Mouse (Mus musculus): ENCODE measurements around the gene Olfr312. TPM values are rescaled to one million over a fixed set of nuclear protein-coding genes. Genes with fewer than 3 reads are reported as not detected.

Olfr312 gene
- total and polyA plus RNA-seq, 3 experiments, result not detected

DNA sequence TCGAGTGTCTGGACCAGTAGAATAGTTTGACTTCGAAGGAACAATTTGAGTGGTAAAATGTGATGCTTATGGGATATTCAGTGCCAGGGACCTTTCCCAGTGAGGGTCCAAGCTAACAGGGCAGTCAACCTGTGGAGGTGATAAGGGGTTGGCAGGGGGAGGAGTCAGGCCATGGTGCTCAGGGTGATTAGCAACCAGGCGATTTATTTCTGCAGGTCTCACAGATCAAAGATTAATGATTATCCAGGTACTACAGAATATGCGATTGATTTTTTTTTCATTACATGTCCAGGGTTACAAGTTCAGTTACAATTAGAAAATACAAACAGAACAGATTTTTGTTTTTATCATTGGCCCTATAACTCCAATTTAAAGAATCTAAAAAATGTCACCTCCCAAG lies 25.2 kb upstream of the Olfr312 start:
- no peak overlapping the region for H3K27ac ChIP-seq (ENCODE audit: insufficient read depth, low read depth)
- H3K9ac ChIP-seq (ENCODE audit: insufficient read depth, low read depth), result no peak overlapping the region
- TF ChIP-seq POLR2A (IDR thresholded peaks at IDR 0.05; ENCODE audit: low read depth, low read length) (no peak), ETS1 (conservative IDR thresholded peaks at IDR 0.05; ENCODE audit: low read depth, low read length) (no peak), USF1 (IDR thresholded peaks at IDR 0.05; ENCODE audit: low read depth, low read length) (no peak), JUND (conservative IDR thresholded peaks at IDR 0.05; ENCODE audit: low read depth, low read length) (no peak), MEF2A (IDR thresholded peaks at IDR 0.05; ENCODE audit: borderline replicate concordance, low read depth, low read length) (no peak), SIN3A (IDR thresholded peaks at IDR 0.05; ENCODE audit: low read length) (no peak), USF2 (conservative IDR thresholded peaks at IDR 0.05; ENCODE audit: low read depth, low read length) (no peak), ZC3H11A (IDR thresholded peaks at IDR 0.05; ENCODE audit: low read depth, low read length) (no peak), GABPA (IDR thresholded peaks at IDR 0.05; ENCODE audit: insufficient replicate concordance, low read depth, low read length) (no peak), MYC (IDR thresholded peaks at IDR 0.05; ENCODE audit: low read depth, low read length) (no peak), JUN (IDR thresholded peaks at IDR 0.05; ENCODE audit: insufficient read depth, low read depth, low read length) (no peak), CTCF (conservative IDR thresholded peaks at IDR 0.05 in 1 of 2, IDR thresholded peaks at IDR 0.05 in 1 of 2; ENCODE audit: low read depth in 2 of 2, low read length in 2 of 2) (no peak), ELF1 (IDR thresholded peaks at IDR 0.05; ENCODE audit: low read depth, low read length) (no peak), E2F4 (IDR thresholded peaks at IDR 0.05; ENCODE audit: insufficient replicate concordance, low read depth, low read length) (no peak), UBTF (IDR thresholded peaks at IDR 0.05; ENCODE audit: low read depth, low read length) (no peak), EP300 (IDR thresholded peaks at IDR 0.05; ENCODE audit: low read length) (no peak), CHD2 (IDR thresholded peaks at IDR 0.05; ENCODE audit: low read length) (no peak), PAX5 (IDR thresholded peaks at IDR 0.05; ENCODE audit: low read length) (no peak)
- no peaks in the 10 kb centered on the region for H3K36me3 ChIP-seq (replicated peaks in 1 of 2; ENCODE audit: control insufficient read depth in 1 of 2, insufficient read depth in 1 of 2, low read length in 1 of 2)
- H3K27me3 ChIP-seq (replicated peaks), result peaks cover 33% of the 10 kb centered on the region
- no peaks in the 10 kb centered on the region for H3K79me2 ChIP-seq (replicated peaks; ENCODE audit: control insufficient read depth, extremely low read depth, insufficient read depth, poor library complexity, severe bottlenecking)
- peaks cover 0 to 4% of the 10 kb centered on the region in 2 experiments; a peak in 2 of 4 replicates for H3K4me1 ChIP-seq (ENCODE audit: control insufficient read depth in 1 of 2, insufficient read depth in 2 of 2)
- H3K9me3 ChIP-seq (replicated peaks; ENCODE audit: low read length), result peaks cover 5% of the 10 kb centered on the region
- no peak overlapping the region for H3K4me3 ChIP-seq (replicated peaks in 1 of 3; ENCODE audit: low read depth in 2 of 3, low read length in 2 of 3, poor library complexity in 1 of 3)
- dilution Hi-C loops (cut with MboI; ENCODE audit: extremely low pct_ligation_motif_present, extremely low pct_unique_long_range_greater_than_20kb, low sequenced_read_pairs), result no loop called here
- in situ Hi-C loops (cut with MboI; ENCODE audit: low pct_ligation_motif_present, low pct_unique_long_range_greater_than_20kb, low sequenced_read_pairs), result no loop called here
- H3K4me2 ChIP-seq (ENCODE audit: insufficient read depth, low read depth, poor library complexity, severe bottlenecking), result no peak overlapping the region
- no peak for DNase-seq (ENCODE audit: extremely low read depth)

- no peak for TF ChIP-seq TBP (conservative IDR thresholded peaks at IDR 0.05; ENCODE audit: low read depth, low read length)
- peaks cover 5% of the 10 kb centered on the region for H3K9me3 ChIP-seq (replicated peaks; ENCODE audit: low read length)
- H3K4me3 ChIP-seq (replicated peaks in 1 of 3; ENCODE audit: low read depth in 2 of 3, low read length in 2 of 3, poor library complexity in 1 of 3), result no peak overlapping the region
- peaks cover 34% of the 10 kb centered on the region for H3K27me3 ChIP-seq (replicated peaks)
- H3K9ac ChIP-seq (ENCODE audit: insufficient read depth, low read depth), result no peak overlapping the region
- DNase-seq (ENCODE audit: extremely low read depth), result no peak
- H3K4me1 ChIP-seq (ENCODE audit: control insufficient read depth in 1 of 2, insufficient read depth in 2 of 2), result peaks cover 0 to 4% of the 10 kb centered on the region in 2 experiments; a peak in 2 of 4 replicates
- no peaks in the 10 kb centered on the region for H3K79me2 ChIP-seq (replicated peaks; ENCODE audit: control insufficient read depth, extremely low read depth, insufficient read depth, poor library complexity, severe bottlenecking)
- dilution Hi-C loops (cut with MboI; ENCODE audit: extremely low pct_ligation_motif_present, extremely low pct_unique_long_range_greater_than_20kb, low sequenced_read_pairs) (no loop called here), in situ Hi-C loops (cut with MboI; ENCODE audit: low pct_ligation_motif_present, low pct_unique_long_range_greater_than_20kb, low sequenced_read_pairs) (no loop called here)
- no peak overlapping the region for H3K27ac ChIP-seq (ENCODE audit: insufficient read depth, low read depth)
- H3K36me3 ChIP-seq (replicated peaks in 1 of 2; ENCODE audit: control insufficient read depth in 1 of 2, insufficient read depth in 1 of 2, low read length in 1 of 2), result no peaks in the 10 kb centered on the region
- H3K4me2 ChIP-seq (ENCODE audit: insufficient read depth, low read depth, poor library complexity, severe bottlenecking), result no peak overlapping the region
Observed at GRCm38 (mm10) chr11:58804393-58804792, 24.6 kb upstream of the Olfr312 start.

Measured in CH12.LX (cell line).